Mouse (Mus musculus): ENCODE data around the gene Lrrc15. TPM values are rescaled to one million over a fixed set of nuclear protein-coding genes. Genes with fewer than 3 reads are reported as not detected.

The Lrrc15 gene
- polyA plus RNA-seq, 1 experiment from 2014 or later, result 0.26 TPM

DNA sequence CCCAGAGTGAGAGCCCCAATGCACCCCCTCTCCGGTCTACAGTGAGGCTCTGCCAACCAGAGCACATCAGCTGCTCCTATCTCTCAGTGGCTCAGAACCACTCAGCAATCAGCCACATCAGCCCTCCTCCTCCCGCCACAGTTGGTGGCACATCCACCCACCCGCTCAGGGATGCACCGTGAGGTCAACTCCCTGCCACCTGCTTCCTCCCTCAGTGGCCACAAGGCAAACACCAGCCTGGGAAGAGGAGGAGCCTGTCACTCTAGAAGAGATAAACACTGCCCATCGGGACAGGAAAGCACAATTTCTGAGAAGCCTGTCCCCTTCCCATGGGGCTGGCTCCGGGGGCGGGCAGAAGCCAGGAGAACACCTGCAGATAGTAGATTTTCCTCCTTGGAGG, 55.7 kb downstream of the Lrrc15 start:
- Histone ChIP-seq H3K9me3 (no peaks in the 10 kb centered on the region), H3K27me3 (peaks cover 68% of the 10 kb centered on the region), H3K27ac (no peak overlapping the region), H3K9ac (no peak overlapping the region), H3K4me1 (replicated peaks) (peaks cover 10% of the 10 kb centered on the region; the same call in 1 of the 2 replicates), H3K4me3 (no peak overlapping the region), H3K36me3 (no peaks in the 10 kb centered on the region), H3K4me2 (no peak overlapping the region)
- WGBS, result 41% methylated on average over 7 of the region's 7 CpGs
- no peak for ATAC-seq (ENCODE audit: low FRiP score)

DNA sequence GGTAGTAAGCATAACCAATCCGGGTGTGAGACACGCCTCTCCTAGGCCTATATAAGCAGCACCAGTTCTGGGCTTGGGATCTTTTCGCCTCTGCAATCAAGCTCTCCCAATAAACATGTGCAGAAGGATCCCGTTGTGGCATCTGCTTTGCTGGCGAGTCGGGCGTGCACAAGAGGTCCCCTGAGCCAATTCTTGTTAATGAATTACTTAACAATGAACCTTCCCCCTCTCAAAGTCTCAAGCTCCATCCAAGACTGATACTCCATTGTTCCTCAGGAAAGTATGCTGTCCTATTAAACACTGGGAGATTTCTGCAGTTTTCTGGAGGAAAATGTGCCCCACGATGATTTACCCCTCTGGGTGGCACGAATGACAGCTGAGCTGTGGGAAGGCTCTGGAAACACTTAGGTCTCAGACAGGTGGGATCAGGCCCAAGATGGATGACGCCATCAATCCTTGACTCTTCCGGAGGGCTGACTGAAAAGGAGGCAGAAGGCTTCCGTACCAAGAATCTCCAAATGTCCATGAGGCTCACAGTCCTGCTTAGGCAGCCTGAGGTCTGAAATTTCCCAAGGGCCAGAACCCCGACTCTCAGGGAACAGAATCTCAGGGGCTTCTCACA, 61.8 kb downstream of the Lrrc15 start:
- H3K4me1 ChIP-seq (replicated peaks), result 0 out of 2 replicates have a peak, but pooled peaks cover 4% of the 10 kb centered on the region
- peaks cover 59% of the 10 kb centered on the region for H3K27me3 ChIP-seq
- no peak overlapping the region for H3K9ac ChIP-seq
- H3K27ac ChIP-seq, result no peak overlapping the region
- ATAC-seq (ENCODE audit: low FRiP score), result no peak
- H3K4me3 ChIP-seq, result no peak overlapping the region
- 71% methylated on average over 13 of the region's 13 CpGs for WGBS
- H3K4me2 ChIP-seq, result no peak overlapping the region
- no peaks in the 10 kb centered on the region for H3K9me3 ChIP-seq
- H3K36me3 ChIP-seq, result no peaks in the 10 kb centered on the region

Other genes starting within 250 kb of the Lrrc15 start
- gene Hes1, start 218.9 kb downstream of the Lrrc15 start, polyA plus RNA-seq (2015; fragmentation: Nextera tagmentation; extraction: Ambion mirVana), result 14.6 and 19.1 TPM in 2 replicates
- gene Cpn2, start 15.8 kb downstream of the Lrrc15 start, polyA plus RNA-seq (2015; fragmentation: Nextera tagmentation; extraction: Ambion mirVana), result not detected in 2 replicates
- 0.50 and 0.51 TPM in 2 replicates for gene Gp5, start 27.5 kb upstream of the Lrrc15 start, polyA plus RNA-seq (2015; fragmentation: Nextera tagmentation; extraction: Ambion mirVana)
- 7.4 and 7.5 TPM in 2 replicates for gene Atp13a3, start 122.7 kb upstream of the Lrrc15 start, polyA plus RNA-seq (2015; fragmentation: Nextera tagmentation; extraction: Ambion mirVana)

Measured in hindbrain, embryonic 13.5 days (tissue).